Comparison of ENCODE assay signal across 15 mouse cellular contexts in genomic region chrX:166243261-166243885, GRCm38 (mm10). TPM values are rescaled to one million over a fixed set of nuclear protein-coding genes. Genes with fewer than 3 reads are reported as not detected.
"Had no signal": no experiment of that assay in that cellular context is flagged by ENCODE, and none has a peak within 500 bp of the region (broad histone marks: within the 10 kb centered on the region; RNA-seq: fewer than 3 reads in every experiment).

No protein-coding gene starts in this region.

- H3K4me1 ChIP-seq: limb, embryonic 13.5 days; midbrain, embryonic 12.5 days; neural tube, embryonic 15.5 days had no signal

- DNase-seq: kidney, adult 18-20 months; kidney, postnatal 14 days; layer of hippocampus, postnatal 36 days; left cerebral cortex, postnatal 4 days; lung, adult 18-20 months; right cerebral cortex, adult 18-20 months; thymus, adult 18-20 months; thymus, postnatal 14 days had no signal

- H3K27ac ChIP-seq: limb, embryonic 13.5 days; liver, embryonic 14.5 days; midbrain, embryonic 12.5 days; neural tube, embryonic 15.5 days; stomach, postnatal 0 days had no signal

- H3K9me3 ChIP-seq: limb, embryonic 13.5 days; midbrain, embryonic 12.5 days; neural tube, embryonic 15.5 days had no signal

- H3K36me3 ChIP-seq: limb, embryonic 13.5 days; midbrain, embryonic 12.5 days; neural tube, embryonic 15.5 days had no signal

- H3K9ac ChIP-seq: limb, embryonic 13.5 days; liver, embryonic 14.5 days; midbrain, embryonic 12.5 days; neural tube, embryonic 15.5 days had no signal

- H3K4me3 ChIP-seq: limb, embryonic 13.5 days; midbrain, embryonic 12.5 days; myocyte; neural tube, embryonic 15.5 days had no signal

- H3K4me2 ChIP-seq: limb, embryonic 13.5 days; midbrain, embryonic 12.5 days; neural tube, embryonic 15.5 days had no signal

RNA-seq across cellular contexts. Expression of gene Gpm6b, which starts 4.7 kb away (rescaled TPM):
- total RNA-seq: megakaryocyte-erythroid progenitor cell, adult 5-6 weeks had no signal
